Mouse (Mus musculus) stomach, postnatal 0 days (tissue): ENCODE data around the gene Gm27029.

Experiments used
- CTCF ChIP-seq: IDR thresholded peaks from 2 replicates; pipeline ENCODE4 v1.5.1; 2016; ENCODE audit warnings: antibody characterized with exemption, low read depth, mild to moderate bottlenecking, moderate library complexity
- EP300 ChIP-seq: optimal IDR thresholded peaks from 2 replicates; pipeline ENCODE3; 2016; ENCODE audit warnings: antibody characterized with exemption

- TF ChIP-seq CTCF (no peak), EP300 (no peak)
These were observed 26.9 kb upstream of the Gm27029 start for GRCm38 (mm10) chr11:101451536-101451935.
